Mouse (Mus musculus): Measurements from ENCODE around the gene Rgs4.

Rgs4 gene

DNA sequence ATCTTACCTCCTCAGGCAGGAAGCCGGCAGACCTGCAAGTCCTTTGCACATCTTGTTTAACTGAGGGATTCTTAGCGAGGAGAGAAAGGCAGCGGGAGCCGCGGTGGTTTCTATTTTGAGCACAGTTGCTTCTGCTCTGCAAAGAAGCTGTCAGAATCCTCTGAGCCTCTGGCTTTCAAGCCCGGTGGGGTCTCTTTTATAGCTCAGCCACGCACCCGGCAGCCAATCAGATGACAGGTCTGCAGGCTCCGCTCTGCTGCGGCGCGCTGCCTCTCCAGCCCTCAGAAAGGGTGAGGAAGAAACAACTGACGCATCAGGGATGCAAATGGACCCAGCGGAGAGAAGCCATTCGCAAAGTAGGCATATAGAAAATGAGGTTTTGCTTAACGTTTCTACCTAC lies at the start of gene Rgs4:
TSS of gene Rgs4 (minus strand) at position 170 of the 400 bp plus-strand sequence.
- peak; percentile 7 for DNase-seq

DNA sequence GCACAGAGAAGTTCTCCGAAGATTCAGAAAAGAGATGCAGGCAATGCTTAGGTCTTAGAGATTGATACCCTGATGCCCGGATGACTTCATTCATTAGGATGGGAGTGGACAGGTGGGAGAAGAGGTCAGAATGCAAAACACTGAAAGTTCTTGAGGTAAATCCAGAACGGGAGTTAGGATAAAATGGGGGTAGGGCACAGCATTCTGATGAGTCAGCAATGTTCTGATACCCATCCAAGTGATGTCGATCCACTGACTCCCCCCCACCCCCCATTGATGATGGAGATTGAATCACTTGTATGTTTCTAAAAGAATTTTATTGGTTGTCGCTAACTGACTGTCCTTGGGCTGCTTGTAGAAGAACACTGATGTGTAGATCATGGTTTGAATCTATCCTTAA lies 45.0 kb upstream of the Rgs4 start:
- no peak for DNase-seq

- no peak for DNase-seq
Measured at GRCm38 (mm10) chr1:169785981-169786380, 38.5 kb upstream of the Rgs4 start.

- DNase-seq = no peak
Measured at GRCm38 (mm10) chr1:169776566-169776965, 29.1 kb upstream of the Rgs4 start.

DNA sequence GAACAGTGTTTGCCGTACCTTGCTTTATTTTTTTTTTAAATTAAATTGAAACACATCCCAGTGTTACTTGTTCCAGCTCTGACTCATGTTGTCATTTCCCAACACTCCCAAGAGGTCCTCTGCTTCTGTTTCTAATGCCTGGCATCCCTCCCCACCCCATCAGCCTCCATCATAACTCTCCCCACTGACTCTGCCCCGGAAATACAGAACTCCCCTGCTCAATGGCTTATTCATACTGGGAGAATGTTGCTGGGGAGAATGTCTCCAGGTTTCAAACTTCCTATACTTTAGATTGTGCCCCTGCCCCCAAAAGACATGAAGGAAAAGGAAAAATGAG lies 17.1 kb upstream of the Rgs4 start:
- no peak for DNase-seq

DNA sequence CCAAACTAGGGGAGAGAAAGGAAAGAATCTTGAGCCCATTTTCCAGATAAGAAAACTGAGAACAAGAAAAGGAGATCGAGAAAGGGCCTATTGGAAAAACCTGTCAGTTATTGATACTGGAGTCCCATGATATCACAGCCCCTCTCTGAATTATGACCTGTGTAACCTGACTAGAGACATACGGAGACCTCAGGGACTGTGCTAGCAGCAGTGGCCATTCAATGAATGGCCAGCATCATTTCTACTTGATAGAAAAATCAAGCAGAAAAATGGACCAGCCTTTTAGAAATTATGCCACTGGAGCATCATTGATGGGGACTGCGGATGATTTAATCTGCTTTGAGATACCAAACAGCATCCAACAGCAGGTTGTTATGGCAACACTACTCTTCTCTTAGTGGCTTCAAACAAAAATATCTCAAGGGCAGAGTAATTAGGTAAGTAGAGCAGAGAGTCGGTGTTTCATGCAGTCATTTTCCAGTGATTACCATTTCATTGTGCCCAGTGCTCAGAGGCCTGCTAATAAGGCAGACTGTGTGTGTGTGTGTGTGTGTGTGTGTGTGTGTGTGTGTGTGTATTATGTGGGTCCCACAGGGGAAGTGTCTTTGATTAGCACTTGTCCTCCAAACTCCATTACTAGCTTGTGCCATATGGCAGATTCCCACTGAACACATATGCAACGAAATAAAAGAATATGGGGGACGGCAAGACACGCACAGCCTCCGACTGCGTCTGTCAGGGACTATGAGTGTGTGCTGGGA lies 16.6 kb upstream of the Rgs4 start:
- DNase-seq = no peak

DNA sequence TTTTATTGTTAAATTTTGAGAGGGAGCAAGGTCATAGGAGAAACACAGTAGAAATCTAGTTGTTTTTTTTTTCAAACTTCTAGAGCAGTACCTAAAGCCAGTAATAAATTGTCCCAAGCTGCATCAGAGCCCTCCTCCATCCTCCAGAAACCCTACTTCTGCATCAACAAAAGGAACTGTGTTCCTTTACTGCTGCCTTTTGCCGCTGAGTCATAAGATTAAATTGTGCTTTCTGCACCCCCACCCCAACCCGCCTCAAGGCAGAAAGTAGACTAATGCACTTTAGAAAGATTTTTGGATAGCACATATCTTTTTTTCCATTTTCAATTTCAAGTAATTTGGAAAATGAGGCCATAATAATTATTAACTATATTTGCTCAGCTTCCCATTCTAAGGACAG lies 15.1 kb upstream of the Rgs4 start:
- DNase-seq = no peak

DNA sequence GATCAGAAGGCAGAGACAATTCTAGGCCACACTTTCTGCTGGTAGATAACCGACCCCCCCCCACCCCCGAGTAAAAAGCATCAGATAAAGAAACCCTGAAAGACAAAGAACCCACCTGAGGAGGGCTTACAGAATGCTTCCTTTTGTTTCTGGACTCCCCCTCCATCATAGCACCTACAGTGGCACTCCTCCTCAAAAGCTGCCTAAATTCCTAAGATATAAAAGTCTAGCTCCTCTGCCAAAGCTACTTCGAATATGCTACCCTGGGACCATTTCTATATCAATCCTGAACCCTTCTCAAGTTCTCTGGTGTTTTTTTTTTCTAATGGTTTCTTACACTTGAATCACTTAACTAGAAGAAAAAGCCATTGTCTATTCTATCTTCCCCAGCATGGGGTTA lies 9.1 kb upstream of the Rgs4 start:
- DNase-seq = no peak

- no peak for DNase-seq
Measured at GRCm38 (mm10) chr1:169752395-169752794, 5.0 kb upstream of the Rgs4 start.

DNA sequence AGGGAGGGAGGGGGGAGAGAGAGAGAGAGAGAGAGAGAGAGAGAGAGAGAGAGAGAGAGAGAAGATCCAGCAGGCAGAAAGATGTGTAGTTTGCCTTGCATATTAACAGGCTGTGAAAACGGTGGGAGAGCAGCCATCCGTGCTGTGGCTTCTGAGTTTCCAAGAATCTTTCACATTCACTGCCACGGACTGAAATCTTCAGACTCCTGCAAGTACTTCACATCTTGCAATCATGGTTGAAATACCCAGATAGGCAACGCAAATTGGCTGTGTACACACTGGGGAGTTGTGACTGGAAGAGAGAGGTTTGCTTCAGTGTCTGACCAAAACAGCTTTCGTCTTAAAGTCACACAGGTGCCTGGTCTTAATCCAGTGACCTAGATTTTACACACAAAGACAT lies 997 bp upstream of the Rgs4 start:
- DNase-seq = no peak

- no peak for DNase-seq
Measured at GRCm38 (mm10) chr1:169747902-169748301, 460 bp upstream of the Rgs4 start.

GRCm38 (mm10) chr1:169741147-169741546 lies 6.3 kb downstream of the Rgs4 start:
- DNase-seq = no peak

DNA sequence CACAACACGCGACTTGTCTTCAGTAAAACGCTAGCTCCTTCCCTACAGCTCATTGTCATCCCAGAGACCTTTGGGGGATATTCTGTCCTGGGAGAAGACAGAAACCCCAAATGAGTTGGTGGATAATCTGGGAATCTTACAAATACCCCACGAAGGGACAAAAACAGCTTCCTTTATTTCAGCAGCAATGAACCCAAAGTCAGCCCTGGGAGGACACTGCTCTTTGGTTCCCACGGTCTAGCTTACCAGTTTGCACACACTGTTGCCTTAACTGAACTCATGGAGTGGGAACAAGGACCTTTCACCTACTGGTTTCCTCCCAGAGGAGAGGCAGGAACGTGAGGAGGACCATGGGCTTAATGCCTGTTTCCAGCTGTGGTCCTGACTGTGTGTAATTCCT lies 10.2 kb downstream of the Rgs4 start:
- peak; percentile 5 for DNase-seq

GRCm38 (mm10) chr1:169736139-169736538 lies 11.3 kb downstream of the Rgs4 start:
- DNase-seq = peak; percentile 0

- no peak for DNase-seq
Measured at GRCm38 (mm10) chr1:169730599-169731100, 16.8 kb downstream of the Rgs4 start.

GRCm38 (mm10) chr1:169726319-169726718 lies 21.1 kb downstream of the Rgs4 start:
- DNase-seq = no peak

- DNase-seq = no peak
Measured at GRCm38 (mm10) chr1:169721836-169722235, 25.6 kb downstream of the Rgs4 start.

DNA sequence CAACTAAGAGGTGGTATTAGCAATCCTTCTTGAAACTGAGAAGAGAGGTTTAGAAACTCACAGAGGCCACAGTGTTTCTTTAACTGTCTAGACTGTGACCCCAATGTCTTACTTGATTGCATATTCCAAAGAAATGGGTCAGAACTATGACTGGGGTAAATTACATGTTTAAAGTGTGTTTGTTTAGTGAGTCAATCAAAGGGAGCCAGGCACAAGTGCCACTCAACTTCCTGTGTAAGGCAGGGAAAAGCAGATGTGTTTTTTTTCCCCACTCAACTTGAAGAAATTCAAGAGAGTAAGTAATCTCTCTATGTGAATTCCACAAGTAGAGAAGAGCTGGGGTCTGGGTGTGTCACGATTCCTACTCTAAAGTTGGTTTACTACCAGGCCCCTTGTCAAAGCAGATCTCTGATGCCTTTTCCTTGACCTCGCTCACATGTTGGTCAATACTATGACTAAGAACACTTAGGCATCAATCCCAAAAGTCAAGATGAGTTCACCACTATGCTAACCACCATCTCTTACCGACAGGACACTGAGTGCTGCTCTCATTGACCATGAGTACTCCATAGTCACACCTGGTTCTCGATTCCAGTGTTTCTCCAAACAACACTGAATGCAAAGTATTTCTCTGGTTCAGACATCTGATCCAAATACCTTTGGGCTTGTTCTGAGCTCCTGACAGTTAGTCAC lies 42.9 kb downstream of the Rgs4 start:
- no peak for DNase-seq

DNA sequence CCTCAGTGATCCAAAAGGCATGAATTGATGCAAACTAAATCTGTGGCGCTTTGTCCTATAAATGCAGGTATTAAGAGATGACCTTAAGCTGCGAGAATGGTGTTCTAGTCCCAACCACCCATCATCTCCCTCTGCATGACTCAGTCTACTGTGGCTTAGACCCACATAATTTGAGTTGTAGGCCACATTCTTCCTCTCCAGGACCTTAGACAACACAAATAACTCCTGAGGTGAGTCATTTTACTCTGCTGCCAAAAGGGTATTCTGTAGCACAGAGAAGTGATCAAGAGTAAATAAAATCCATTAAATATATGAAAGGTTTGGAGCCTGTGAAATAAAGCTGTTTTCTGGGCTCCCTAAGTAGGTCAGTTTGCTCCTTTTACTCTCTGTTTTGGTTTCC lies 48.3 kb downstream of the Rgs4 start:
- DNase-seq = no peak

- DNase-seq = no peak
Measured at GRCm38 (mm10) chr1:169697236-169697635, 50.2 kb downstream of the Rgs4 start.

DNA sequence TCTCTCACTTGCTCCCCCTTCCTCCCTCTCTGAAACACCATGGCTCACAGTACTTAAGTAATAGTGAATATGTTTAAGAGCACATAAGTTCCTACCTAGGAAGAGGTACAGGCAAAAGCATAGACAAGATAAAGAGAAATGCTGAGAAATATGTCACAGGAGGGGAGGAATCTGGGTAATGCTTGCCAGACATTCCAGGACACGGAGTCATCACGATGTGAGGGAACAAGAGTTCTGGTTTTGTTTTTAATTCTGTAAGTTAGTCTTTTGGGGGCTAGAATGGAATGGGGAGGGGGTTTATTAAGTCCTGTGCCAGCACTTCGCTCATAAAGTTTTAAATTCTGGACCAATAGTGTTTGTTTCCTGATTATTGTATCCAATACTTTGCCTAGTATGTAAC lies 52.1 kb downstream of the Rgs4 start:
- DNase-seq = no peak

- DNase-seq = no peak
Measured at GRCm38 (mm10) chr1:169693537-169693936, 53.9 kb downstream of the Rgs4 start.

DNA sequence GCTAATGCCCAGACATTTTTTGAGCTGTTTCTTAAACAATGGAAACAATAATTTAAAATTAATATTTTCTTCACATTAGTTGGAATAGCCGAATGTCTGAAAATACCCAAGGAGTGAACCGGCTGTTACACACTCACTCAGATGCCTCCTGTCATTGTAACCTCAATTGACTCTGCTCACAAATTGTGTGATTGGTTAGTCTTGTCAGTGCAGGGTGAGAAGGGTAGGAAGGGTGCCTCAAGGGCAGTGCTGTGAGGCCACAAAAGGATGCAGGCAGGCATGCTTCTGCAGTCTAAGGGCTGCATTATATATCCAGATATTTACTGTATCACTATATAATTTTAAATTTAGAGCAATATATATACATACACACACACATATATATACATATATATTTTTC lies 54.4 kb downstream of the Rgs4 start:
- no peak for DNase-seq
